Mouse (Mus musculus): ENCODE results near the gene Inafm2.

DNA sequence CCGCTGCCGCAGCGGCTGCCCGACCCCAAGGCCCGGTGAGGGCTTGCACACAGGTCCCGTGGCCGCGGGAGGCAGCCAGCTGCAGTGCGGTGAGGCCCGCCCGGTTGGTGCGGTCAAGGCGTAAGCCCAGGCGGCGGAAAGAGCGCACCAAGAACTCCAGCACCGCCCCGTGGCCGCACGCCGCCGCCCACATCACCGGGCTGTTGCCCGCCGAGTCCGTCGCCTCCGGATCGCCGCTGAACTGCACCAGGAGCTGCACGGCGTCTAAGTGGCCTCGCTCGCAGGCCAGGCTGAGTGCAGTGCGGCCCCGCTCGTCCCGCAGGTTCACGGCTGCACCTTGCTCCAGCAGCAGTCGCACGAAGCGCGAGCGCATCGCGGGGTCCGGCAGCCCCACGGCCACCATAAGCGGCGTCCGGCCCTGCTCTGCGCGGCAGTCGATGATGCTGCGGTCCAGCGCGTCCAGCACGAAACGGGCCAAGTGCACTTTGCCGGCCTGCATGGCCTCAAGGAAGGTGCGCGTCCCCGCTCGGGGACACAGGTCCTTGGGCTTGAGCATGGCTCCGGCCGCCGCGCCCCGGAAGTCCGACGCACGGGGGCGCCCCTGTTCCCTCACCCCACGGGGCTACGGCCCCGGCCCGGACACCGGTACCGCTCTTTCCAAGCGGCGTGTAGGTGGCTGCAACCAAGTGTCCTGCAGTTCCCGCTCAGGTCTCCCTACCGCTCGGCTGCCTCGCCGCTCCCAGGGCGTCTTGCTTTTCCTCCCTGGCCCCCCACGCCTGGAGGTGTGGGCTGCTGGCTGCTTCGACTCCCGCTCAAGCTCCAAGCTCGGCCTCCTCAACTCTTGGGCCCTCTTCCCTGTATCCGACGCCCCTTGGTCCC lies 42.4 kb upstream of the Inafm2 start:
- TF ChIP-seq CTCF (IDR thresholded peaks at IDR 0.05; ENCODE audit: insufficient read depth, low read length) (no peak), POLR2A (IDR thresholded peaks at IDR 0.05; ENCODE audit: borderline replicate concordance, extremely low read depth, low read depth, low read length) (peak; percentile 32; the same call in 1 of the 2 replicates)
